Mouse (Mus musculus) stomach, postnatal 0 days (tissue): ENCODE results near the gene Gm12184. TPM values are rescaled to one million over a fixed set of nuclear protein-coding genes. Genes with fewer than 3 reads are reported as not detected.

ENCODE experiments used
- ATAC-seq: fragments of 200-750 bp; cut with Nextera tagmentation; 2 replicates; pipeline ENCODE4 v1.8.0; 2017; ENCODE audit not compliant: low FRiP score, low TSS enrichment
- DNase-seq: peaks from one replicate; pipeline ENCODE4 v3.0.0-alpha.2; 2016; ENCODE audit warnings: low spot score
- H3K27ac ChIP-seq: fragments of 300-500 bp; sonication (generic); replicated peaks from 2 replicates; pipeline ENCODE4 v1.5.1; 2014; ENCODE audit warnings: mild to moderate bottlenecking, control low read depth
- H3K27me3 ChIP-seq: fragments of 300-500 bp; sonication (generic); 2 replicates; pipeline ENCODE4 v1.6.1; 2014; ENCODE audit warnings: low read length; ENCODE audit not compliant: control insufficient read depth, insufficient read depth
- H3K36me3 ChIP-seq: fragments of 300-500 bp; sonication (generic); 2 replicates; pipeline ENCODE4 v1.6.1; 2014; ENCODE audit warnings: low read length, mixed read lengths; ENCODE audit not compliant: control insufficient read depth, insufficient read depth
- H3K4me1 ChIP-seq: fragments of 300-500 bp; sonication (generic); replicated peaks from 2 replicates; pipeline ENCODE4 v1.6.1; 2014; ENCODE audit warnings: antibody characterized with exemption; ENCODE audit not compliant: control insufficient read depth, insufficient read depth
- H3K4me2 ChIP-seq: fragments of 300-500 bp; sonication (generic); replicated peaks from 2 replicates; pipeline ENCODE4 v1.6.1; 2014; ENCODE audit warnings: low read depth, mild to moderate bottlenecking, control low read depth, moderate library complexity
- H3K4me3 ChIP-seq: fragments of 300-500 bp; sonication (generic); 2 replicates; pipeline ENCODE4 v1.5.1; 2014; ENCODE audit warnings: low read depth, low read length, control low read depth
- H3K9ac ChIP-seq: fragments of 300-500 bp; sonication (generic); 2 replicates; pipeline ENCODE4 v1.6.1; 2014; ENCODE audit warnings: mild to moderate bottlenecking, low read length, control low read depth, mixed read lengths
- H3K9me3 ChIP-seq: fragments of 300-500 bp; sonication (generic); 2 replicates; pipeline ENCODE4 v1.6.1; 2016; ENCODE audit warnings: low read length; ENCODE audit not compliant: control insufficient read depth
- CTCF ChIP-seq: IDR thresholded peaks from 2 replicates; pipeline ENCODE4 v1.5.1; 2016; ENCODE audit warnings: antibody characterized with exemption, low read depth, mild to moderate bottlenecking, moderate library complexity
- EP300 ChIP-seq: optimal IDR thresholded peaks from 2 replicates; pipeline ENCODE3; 2016; ENCODE audit warnings: antibody characterized with exemption
- WGBS: fragments of 180-500 bp; shearing (Covaris S2); extraction: QIAGEN DNeasy Blood & Tissue Kit; methylation state at CpG from one replicate; pipeline ENCODE4 v1.1.7; 2014; 5-methylcytosine and 5-hydroxymethylcytosine counted together
- polyA plus RNA-seq: library from polyadenylated mRNA; unstranded; fragments of >200 nt; fragmentation: Nextera tagmentation; extraction: Ambion mirVana; gene quantifications from 2 replicates; pipeline ENCODE4 v1.2.1, GENCODE M21; 2015

Gene Gm12184
- polyA plus RNA-seq, 1 experiment from 2014 or later: 5.0 TPM

DNA sequence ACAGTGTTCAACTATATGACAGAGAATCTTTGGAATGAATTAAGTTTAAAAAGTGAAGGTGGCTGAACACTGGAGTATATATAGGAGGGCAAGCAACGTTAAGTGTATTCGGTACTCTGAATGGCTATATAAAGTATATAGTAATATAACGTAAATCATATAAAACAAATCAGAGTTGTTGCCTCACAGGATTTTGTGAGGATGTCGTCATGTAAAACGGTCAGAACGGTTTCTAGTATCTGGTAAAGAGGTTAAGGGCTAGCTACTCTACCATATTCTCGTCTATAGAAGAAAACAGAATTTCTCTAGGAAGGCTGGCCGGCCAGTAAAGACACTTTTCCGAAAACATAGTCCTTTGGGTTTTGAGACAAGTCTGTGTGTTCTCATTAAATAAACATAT lies 8.7 kb downstream of the Gm12184 start:
- ATAC-seq (no peak), DNase-seq (no peak)
- H3K4me2 ChIP-seq: peak overlapping the region; percentile 53
- H3K27ac ChIP-seq: peak overlapping the region; percentile 99
- no peak for TF ChIP-seq CTCF
- TF ChIP-seq EP300: no peak
- H3K4me3 ChIP-seq: peak overlapping the region; percentile 73
- H3K9me3 ChIP-seq: no peaks in the 10 kb centered on the region
- WGBS: 3% methylated on average over 9 of the region's 9 CpGs
- H3K27me3 ChIP-seq: no peaks in the 10 kb centered on the region
- H3K9ac ChIP-seq: peak overlapping the region; percentile 95
- H3K4me1 ChIP-seq: no peaks in the 10 kb centered on the region
- H3K36me3 ChIP-seq: no peaks in the 10 kb centered on the region

DNA sequence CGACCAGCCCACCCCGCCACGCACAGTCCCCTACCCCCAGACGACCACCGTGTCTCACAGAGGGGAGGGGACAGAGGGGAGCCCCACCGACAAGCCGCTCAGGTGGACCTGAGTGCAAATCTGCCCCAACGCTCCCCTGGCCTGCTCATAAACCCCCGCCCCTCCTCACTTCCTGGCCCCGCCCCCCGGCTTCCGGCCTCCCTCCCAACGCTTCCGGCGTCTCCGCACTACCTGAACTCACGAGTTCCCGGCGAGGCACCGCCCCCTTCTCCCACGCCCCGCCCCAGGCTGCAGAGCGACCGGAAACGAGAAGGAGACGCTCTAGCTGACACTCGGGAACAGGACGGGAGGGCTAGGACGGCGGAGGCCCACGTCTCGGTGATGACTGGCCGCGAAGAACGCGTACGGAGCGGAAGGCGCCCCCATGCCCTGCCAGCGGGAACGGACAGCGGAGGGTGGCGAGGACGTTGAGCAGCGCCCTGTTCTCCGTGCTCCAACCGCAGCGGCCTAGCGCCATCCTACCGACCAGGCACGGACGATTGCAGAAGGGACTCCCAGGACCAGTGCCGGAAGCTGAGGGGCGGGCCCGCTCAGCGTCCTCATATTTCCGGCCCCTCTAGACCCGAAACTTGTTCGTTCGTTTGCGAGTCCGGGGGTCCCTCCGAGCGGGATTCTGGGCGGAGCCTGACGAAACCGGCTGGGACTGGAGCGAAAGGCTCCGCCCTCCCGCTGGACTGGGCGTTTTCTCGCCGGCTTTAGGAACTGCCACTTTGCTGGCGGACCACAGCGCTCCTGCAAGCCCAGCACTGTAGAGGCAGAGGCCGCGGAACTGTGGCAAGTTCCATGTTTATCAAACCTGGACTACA lies 9.4 kb downstream of the Gm12184 start, which contains the start of gene Trim41:
Gene Trim41, minus strand, starts transcription at position 554 of the 866 bp plus-strand sequence.
- WGBS: under 1% methylated on average over 61 of the region's 77 CpGs
- DNase-seq: peak; percentile 99
- H3K36me3 ChIP-seq: peaks cover 3% of the 10 kb centered on the region; the same call in 1 of the 2 replicates
- H3K9ac ChIP-seq: peak within 1 kb of the TSS; percentile 95
- peak within 1 kb of the TSS; percentile 99 for H3K27ac ChIP-seq
- H3K4me3 ChIP-seq: peak within 1 kb of the TSS; percentile 73
- no peaks in the 10 kb centered on the region for H3K27me3 ChIP-seq
- ATAC-seq: peak; percentile 97
- peak within 1 kb of the TSS; percentile 83 for H3K4me2 ChIP-seq
- peak; percentile 17 for TF ChIP-seq EP300
- peak; percentile 38; the same call in 1 of the 2 replicates for TF ChIP-seq CTCF
- H3K4me1 ChIP-seq: no peaks in the 10 kb centered on the region
- no peaks in the 10 kb centered on the region for H3K9me3 ChIP-seq

DNA sequence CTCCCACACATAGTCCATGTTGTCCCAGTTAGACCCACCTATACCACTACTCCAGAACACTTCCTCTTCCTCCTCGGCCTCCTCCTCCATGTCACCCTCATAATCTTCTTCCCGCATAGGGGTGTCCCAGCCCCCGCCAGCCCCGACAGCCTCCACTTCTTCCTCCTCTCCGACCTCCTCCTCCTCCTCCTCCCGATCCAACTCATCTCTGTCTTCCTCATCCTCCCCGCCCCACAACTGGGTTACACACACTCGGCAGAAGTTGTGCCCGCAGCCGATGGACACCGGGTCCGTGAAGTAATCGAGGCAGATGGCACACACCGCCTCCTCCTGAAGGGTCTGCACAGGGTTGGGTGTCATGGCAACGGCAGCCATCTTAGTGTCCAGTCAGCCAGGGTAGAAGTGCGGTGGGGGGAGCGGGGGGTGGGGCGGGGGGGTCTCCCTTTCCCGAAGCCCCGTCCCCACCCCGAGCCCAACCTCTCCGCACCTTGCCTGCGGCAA lies 10.1 kb downstream of the Gm12184 start:
- TF ChIP-seq EP300 (no peak), CTCF (no peak)
- Histone ChIP-seq H3K36me3 (peaks cover 7% of the 10 kb centered on the region; the same call in 1 of the 2 replicates), H3K4me3 (peak overlapping the region; percentile 73), H3K4me2 (peak overlapping the region; percentile 83), H3K9ac (peak overlapping the region; percentile 95), H3K4me1 (no peaks in the 10 kb centered on the region), H3K27ac (peak overlapping the region; percentile 99), H3K27me3 (no peaks in the 10 kb centered on the region), H3K9me3 (no peaks in the 10 kb centered on the region)
- peak; percentile 27; the same call in 1 of the 2 replicates for ATAC-seq
- 5% methylated on average over 19 of the region's 23 CpGs for WGBS
- DNase-seq: peak; percentile 56

DNA sequence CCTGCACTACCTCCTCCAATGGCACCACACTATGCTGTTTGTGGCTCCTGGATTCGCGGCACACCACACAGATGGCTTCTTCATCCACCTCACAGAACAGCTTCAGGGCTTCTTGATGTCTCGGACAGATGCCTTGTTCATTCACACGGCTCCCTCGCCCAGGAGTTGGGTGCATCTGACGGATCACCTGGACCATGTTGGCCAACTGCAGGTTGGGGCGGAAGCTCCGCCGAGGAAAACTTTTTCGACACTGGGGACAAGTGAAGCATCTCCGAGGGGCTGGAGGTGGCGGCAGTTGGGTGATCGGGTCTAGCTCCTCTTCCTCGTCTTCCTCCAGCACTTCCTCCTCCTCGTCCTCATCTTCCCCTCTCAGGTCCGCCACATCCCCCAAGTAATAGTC lies 10.6 kb downstream of the Gm12184 start:
- no peak for ATAC-seq
- H3K36me3 ChIP-seq: peaks cover 7% of the 10 kb centered on the region; the same call in 1 of the 2 replicates
- peak overlapping the region; percentile 95 for H3K9ac ChIP-seq
- 62% methylated on average over 16 of the region's 16 CpGs for WGBS
- DNase-seq: no peak
- no peaks in the 10 kb centered on the region for H3K4me1 ChIP-seq
- no peaks in the 10 kb centered on the region for H3K9me3 ChIP-seq
- H3K4me3 ChIP-seq: peak overlapping the region; percentile 73
- TF ChIP-seq EP300 (no peak), CTCF (no peak)
- H3K4me2 ChIP-seq: peak overlapping the region; percentile 83
- H3K27ac ChIP-seq: peak overlapping the region; percentile 99; the same call in 1 of the 2 replicates
- no peaks in the 10 kb centered on the region for H3K27me3 ChIP-seq

DNA sequence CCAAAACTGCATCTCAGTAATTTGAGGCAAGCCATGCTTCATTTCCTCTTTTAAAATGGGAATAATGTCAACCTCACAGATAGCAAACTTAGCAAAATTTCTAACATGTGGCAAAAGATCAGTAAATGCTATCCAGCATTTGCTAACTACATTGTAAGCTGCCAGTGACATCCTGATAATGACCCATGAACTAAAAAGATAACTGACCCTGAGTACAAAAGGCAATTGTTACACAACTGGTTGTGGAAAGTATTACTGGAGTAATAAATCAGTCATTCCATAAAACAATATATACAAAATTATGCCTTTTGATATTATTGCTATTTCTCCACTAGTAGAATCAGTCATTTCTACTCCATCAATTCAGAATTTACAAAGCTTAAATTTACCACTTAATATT lies 12.7 kb downstream of the Gm12184 start:
- no peak for ATAC-seq
- TF ChIP-seq CTCF (no peak), EP300 (no peak)
- Histone ChIP-seq H3K9me3 (no peaks in the 10 kb centered on the region), H3K27me3 (no peaks in the 10 kb centered on the region), H3K27ac (no peak overlapping the region), H3K4me2 (no peak overlapping the region), H3K36me3 (peaks cover 9% of the 10 kb centered on the region; the same call in 1 of the 2 replicates), H3K9ac (no peak overlapping the region), H3K4me1 (no peaks in the 10 kb centered on the region), H3K4me3 (no peak overlapping the region)
- DNase-seq: no peak

DNA sequence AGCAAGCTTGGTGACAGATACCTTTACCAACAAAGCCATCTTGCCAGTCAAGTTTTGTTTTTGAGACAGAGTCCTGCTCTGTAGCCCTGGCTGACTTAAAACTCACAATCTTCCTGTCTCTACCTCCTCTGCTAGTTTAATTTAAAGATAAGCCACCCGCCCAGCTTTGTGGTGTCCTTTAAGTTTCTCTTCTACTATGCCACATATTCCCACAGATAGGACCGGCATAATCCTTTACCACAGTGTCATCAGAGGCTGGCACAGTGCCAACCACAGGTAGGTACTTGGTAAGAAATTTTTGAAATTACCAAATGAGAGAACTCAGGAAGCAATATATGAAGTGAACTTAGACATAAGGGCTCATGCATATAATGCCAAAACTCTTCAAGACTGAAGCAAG lies 16.3 kb downstream of the Gm12184 start:
- TF ChIP-seq CTCF: no peak
- no peak for TF ChIP-seq EP300
- 67% methylated on average over 2 of the region's 2 CpGs for WGBS
- H3K27ac ChIP-seq: no peak overlapping the region
- no peak overlapping the region for H3K4me3 ChIP-seq
- no peaks in the 10 kb centered on the region for H3K27me3 ChIP-seq
- no peak overlapping the region for H3K4me2 ChIP-seq
- H3K4me1 ChIP-seq: no peaks in the 10 kb centered on the region
- no peaks in the 10 kb centered on the region for H3K9me3 ChIP-seq
- ATAC-seq (no peak), DNase-seq (no peak)
- peaks cover 32% of the 10 kb centered on the region for H3K36me3 ChIP-seq
- no peak overlapping the region for H3K9ac ChIP-seq
